ENCODE assay signal across 8 mouse cellular contexts in genomic region chr6:38874035-38874434, GRCm38 (mm10). TPM values are rescaled to one million over a fixed set of nuclear protein-coding genes. Genes with fewer than 3 reads are reported as not detected.
DNase-seq lines count a peak whose midpoint lies in the region; ATAC-seq and TF ChIP-seq lines count a peak whose summit lies in the region.

No protein-coding gene starts in this region.

- no peaks in the 10 kb centered on the region for H3K27me3 ChIP-seq in small intestine, adult 2 months (ENCODE audit: control insufficient read depth, insufficient read depth, low read length)

- ATAC-seq in megakaryocyte progenitor cell, adult 5-6 weeks (replicated peaks; ENCODE audit: poor library complexity) = peak; percentile 59

- intact Hi-C loops in gastrocnemius, adult 2 months (cut with DNase I) = loop anchor here (2.0 to 5.0 kb wide), 2 partner anchors 37 to 77 kb away; no protein-coding TSS in a partner anchor
- intact Hi-C loops in left cerebral cortex, postnatal 14 days (cut with DNase I) = loop anchor here (2.0 kb wide), 2 partner anchors 137 to 193 kb away; no protein-coding TSS in a partner anchor

- peak; percentile 35 to 43 for DNase-seq in urinary bladder, postnatal 36 days (ENCODE audit: low spot score in 2 of 2)
- no peak for DNase-seq in urinary bladder, postnatal 10 days (ENCODE audit: low spot score)
- DNase-seq in cerebellum, postnatal 4 days (ENCODE audit: low spot score in 2 of 2) = peak; percentile 35 to 58
- DNase-seq in gastrocnemius, adult 2 months = peak; percentile 53
- DNase-seq in induced T-regulatory cell, adult 2 months (ENCODE audit: low read depth) = peak; percentile 86
- DNase-seq in left cerebral cortex, postnatal 14 days (ENCODE audit: low spot score in 2 of 2) = peak; percentile 58 to 73

- WGBS in small intestine, adult 2 months = 1% methylated on average over 8 of the region's 8 CpGs

- peak; percentile 81 for TF ChIP-seq CTCF in gastrocnemius, adult 2 months (IDR thresholded peaks at IDR 0.05)
- peak; percentile 48; the same call in 1 of the 2 replicates for TF ChIP-seq CTCF in small intestine, adult 2 months (IDR thresholded peaks at IDR 0.05; ENCODE audit: extremely low read depth, insufficient read length, insufficient replicate concordance, low read depth, low read length)

- H3K36me3 ChIP-seq in small intestine, adult 2 months (ENCODE audit: control insufficient read depth, insufficient read depth, low read length) = no peaks in the 10 kb centered on the region

- no peak for TF ChIP-seq POLR2A in small intestine, adult 2 months (IDR thresholded peaks at IDR 0.05; ENCODE audit: low read depth, low read length)

- peak overlapping the region; percentile 93 for H3K27ac ChIP-seq in gastrocnemius, adult 2 months
- H3K27ac ChIP-seq in small intestine, adult 2 months (ENCODE audit: insufficient read depth, low read depth, low read length) = peak overlapping the region; percentile 63

- H3K4me1 ChIP-seq in small intestine, adult 2 months (ENCODE audit: control insufficient read depth, insufficient read depth, insufficient read length, low read length) = peaks cover 18% of the 10 kb centered on the region; the same call in 1 of the 2 replicates

- H3K4me3 ChIP-seq in gastrocnemius, adult 2 months = peak overlapping the region; percentile 99
- H3K4me3 ChIP-seq in small intestine, adult 2 months (ENCODE audit: low read depth, low read length) = peak overlapping the region; percentile 43; the same call in 1 of the 2 replicates

RNA-seq across cellular contexts. Expression of gene Tbxas1, which starts 1.2 kb away (rescaled TPM):
- under 1 TPM; 0.64 to 0.79 TPM for total RNA-seq in gastrocnemius, adult 2 months (2021)
- 1 to 10 TPM; 2.9 to 3.0 TPM for total RNA-seq in left cerebral cortex, postnatal 14 days (2021)
- total RNA-seq in megakaryocyte progenitor cell, adult 5-6 weeks (2015) = 11.3 and 15.9 TPM in 2 replicates
- total RNA-seq in megakaryocyte progenitor cell, adult 5-6 weeks (2017) = 13.1 TPM in 2 replicates
- 1.7 and 1.8 TPM in 2 replicates for polyA plus RNA-seq in small intestine, adult 2 months (2012; rRNA removed)

RNA-seq across cellular contexts. Expression of gene Hipk2, which starts 1.9 kb away (rescaled TPM):
- total RNA-seq in gastrocnemius, adult 2 months (2021) = 100 to 1,000 TPM in 1 of 2 experiments, 10 to 100 TPM in 1; 56.2 to 120 TPM
- 10 to 100 TPM; 48.3 to 52.3 TPM for total RNA-seq in left cerebral cortex, postnatal 14 days (2021)
- total RNA-seq in megakaryocyte progenitor cell, adult 5-6 weeks (2015) = 58.0 and 60.1 TPM in 2 replicates
- 9.0 and 12.6 TPM in 2 replicates for total RNA-seq in megakaryocyte progenitor cell, adult 5-6 weeks (2017)
- polyA plus RNA-seq in small intestine, adult 2 months (2012; rRNA removed) = 28.7 and 74.7 TPM in 2 replicates
